Mouse (Mus musculus): ENCODE results near the gene Maoa. TPM values are rescaled to one million over a fixed set of nuclear protein-coding genes. Genes with fewer than 3 reads are reported as not detected.
A peak's percentile ranks its signal among the peaks of the same experiment; 100 is the strongest.

The Maoa gene
- polyA plus RNA-seq (2014; fragmentation: Nextera tagmentation; extraction: Ambion mirVana): 8.4 and 10.8 TPM in 2 replicates

DNA sequence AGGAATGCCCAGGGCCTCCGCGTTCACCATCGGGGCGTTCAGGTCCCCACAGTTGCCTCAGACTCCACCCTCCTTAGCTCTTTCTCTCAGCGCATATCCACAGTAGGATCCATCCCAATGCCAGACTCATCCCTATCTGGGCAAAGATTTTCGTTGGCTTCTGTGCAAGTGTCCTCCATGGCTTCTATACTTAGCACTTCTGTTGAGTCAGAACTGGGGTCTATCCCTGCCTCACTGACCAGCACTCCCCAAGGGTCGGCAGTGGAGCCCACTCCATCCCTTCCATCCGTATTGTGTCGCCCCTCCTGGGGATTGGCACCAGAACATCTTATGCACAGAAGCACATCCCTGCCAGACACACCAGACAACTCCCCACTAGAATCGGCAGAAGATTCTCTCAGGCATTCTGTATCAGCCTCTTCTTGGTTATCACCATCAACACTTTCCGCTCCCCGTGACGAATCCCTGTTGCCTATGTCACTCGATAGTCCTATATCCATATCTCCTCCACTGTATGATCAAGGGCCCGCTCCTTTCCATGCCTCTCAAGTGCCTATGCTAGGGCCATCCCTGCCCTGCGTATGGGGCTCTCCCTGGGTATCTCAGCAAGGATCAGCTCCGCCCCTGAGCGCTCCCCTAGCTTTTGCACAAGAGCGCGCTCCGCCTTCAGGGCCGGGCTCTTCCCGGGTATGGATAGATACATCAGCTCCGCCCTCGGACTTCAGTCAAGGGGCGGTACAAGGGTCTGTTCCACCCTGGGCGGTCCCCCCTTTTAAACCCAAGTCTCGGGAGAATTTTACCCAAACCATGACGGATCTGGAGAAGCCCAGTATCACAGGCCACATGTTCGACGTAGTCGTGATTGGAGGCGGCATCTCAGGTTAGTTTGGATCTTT, at the start of gene Maoa:
Maoa (plus strand) TSS at position 665 of the 896 bp plus-strand sequence.
- ATAC-seq (replicated peaks; ENCODE audit: low FRiP score) (peak; percentile 87), DNase-seq (ENCODE audit: low spot score) (peak; percentile 61)
- no peaks in the 10 kb centered on the region for H3K27me3 ChIP-seq (replicated peaks; ENCODE audit: control insufficient read depth, insufficient read depth, low read length)
- H3K36me3 ChIP-seq (ENCODE audit: control insufficient read depth, insufficient read depth, low read length): no peaks in the 10 kb centered on the region
- H3K4me2 ChIP-seq: peak within 1 kb of the TSS; percentile 83
- 12% methylated on average over 33 of the region's 33 CpGs for WGBS
- H3K27ac ChIP-seq (ENCODE audit: low read depth, low read length): peak within 1 kb of the TSS; percentile 58
- H3K9ac ChIP-seq (ENCODE audit: low read depth, low read length): peak within 1 kb of the TSS; percentile 62
- H3K4me3 ChIP-seq (ENCODE audit: low read depth, low read length): peak within 1 kb of the TSS; percentile 56
- no peaks in the 10 kb centered on the region for H3K4me1 ChIP-seq (replicated peaks; ENCODE audit: control insufficient read depth, insufficient read depth, low read length)
- H3K9me3 ChIP-seq (ENCODE audit: control insufficient read depth, low read length): no peaks in the 10 kb centered on the region

DNA sequence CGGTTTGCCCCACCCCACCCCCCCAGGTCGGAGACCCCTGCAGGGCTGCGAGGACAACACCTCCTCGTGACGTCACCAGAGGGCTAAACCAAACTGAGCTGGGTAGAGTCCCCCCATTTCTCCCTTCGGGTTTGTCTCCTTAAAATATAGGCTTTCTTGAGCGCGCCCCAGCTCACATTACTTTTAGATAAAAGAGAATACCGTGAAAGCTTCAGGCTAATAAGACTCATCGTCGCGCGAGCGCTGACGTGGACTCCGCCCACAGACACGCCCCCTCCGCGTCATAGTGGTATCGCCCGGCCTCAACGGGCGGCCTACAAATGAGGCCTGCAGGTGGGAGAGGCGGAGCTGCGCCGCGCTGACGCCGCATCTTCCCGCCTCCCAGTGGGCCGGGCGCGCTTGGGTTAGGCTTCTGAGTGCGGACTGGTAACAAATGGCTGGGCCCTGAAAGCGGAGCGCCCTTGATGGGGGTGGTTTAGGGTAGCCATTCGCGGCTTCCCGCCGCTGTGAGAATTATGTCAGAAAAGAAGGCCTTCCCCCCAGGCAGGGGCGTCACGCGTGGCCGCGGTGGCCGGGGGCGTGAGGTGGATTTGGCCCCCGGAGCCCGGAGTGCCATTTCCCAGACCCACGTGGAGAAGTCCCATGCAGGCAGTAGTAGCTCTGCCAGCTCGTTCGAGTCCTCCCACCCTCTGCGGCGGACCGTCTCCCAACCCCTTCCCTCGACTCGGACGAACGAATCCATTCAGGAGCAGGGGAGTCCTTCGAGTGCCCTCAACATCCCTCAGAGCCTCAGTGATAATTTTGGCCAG, 1.1 kb upstream of the Maoa start:
- Histone ChIP-seq H3K27me3 (replicated peaks; ENCODE audit: control insufficient read depth, insufficient read depth, low read length) (no peaks in the 10 kb centered on the region), H3K4me1 (replicated peaks; ENCODE audit: control insufficient read depth, insufficient read depth, low read length) (no peaks in the 10 kb centered on the region), H3K4me3 (ENCODE audit: low read depth, low read length) (peak overlapping the region; percentile 56), H3K4me2 (peak overlapping the region; percentile 83), H3K9me3 (ENCODE audit: control insufficient read depth, low read length) (no peaks in the 10 kb centered on the region), H3K36me3 (ENCODE audit: control insufficient read depth, insufficient read depth, low read length) (no peaks in the 10 kb centered on the region), H3K27ac (ENCODE audit: low read depth, low read length) (peak overlapping the region; percentile 58), H3K9ac (ENCODE audit: low read depth, low read length) (peak overlapping the region; percentile 62)
- WGBS: 11% methylated on average over 54 of the region's 60 CpGs
- ATAC-seq (replicated peaks; ENCODE audit: low FRiP score) (peak; percentile 92), DNase-seq (ENCODE audit: low spot score) (peak; percentile 82)

DNA sequence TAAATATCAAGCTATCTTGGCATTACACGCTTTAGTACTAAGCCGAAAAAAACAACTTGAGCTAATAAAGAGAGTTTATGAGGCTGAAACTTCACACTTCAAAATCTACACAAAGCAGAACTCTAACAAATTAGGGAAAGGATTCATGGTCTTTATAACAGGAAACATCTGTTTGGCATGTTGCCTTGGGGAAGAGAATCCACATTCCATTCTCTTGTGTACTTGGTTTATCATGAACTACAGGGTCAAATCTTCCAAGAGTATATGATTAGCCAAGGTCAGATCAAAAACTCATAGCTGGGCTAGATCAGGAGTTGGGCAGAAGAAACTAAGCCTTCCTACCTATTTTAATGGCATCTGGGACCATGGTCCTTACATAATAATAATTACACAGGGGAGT, 37.0 kb downstream of the Maoa start:
- no peak overlapping the region for H3K4me3 ChIP-seq (ENCODE audit: low read depth, low read length)
- no peaks in the 10 kb centered on the region for H3K9me3 ChIP-seq (ENCODE audit: control insufficient read depth, low read length)
- 78% methylated on average over 2 of the region's 2 CpGs for WGBS
- no peaks in the 10 kb centered on the region for H3K4me1 ChIP-seq (replicated peaks; ENCODE audit: control insufficient read depth, insufficient read depth, low read length)
- H3K4me2 ChIP-seq: no peak overlapping the region
- H3K27ac ChIP-seq (ENCODE audit: low read depth, low read length): no peak overlapping the region
- ATAC-seq (replicated peaks; ENCODE audit: low FRiP score) (no peak), DNase-seq (ENCODE audit: low spot score) (no peak)
- H3K36me3 ChIP-seq (ENCODE audit: control insufficient read depth, insufficient read depth, low read length): no peaks in the 10 kb centered on the region
- no peaks in the 10 kb centered on the region for H3K27me3 ChIP-seq (replicated peaks; ENCODE audit: control insufficient read depth, insufficient read depth, low read length)
- no peak overlapping the region for H3K9ac ChIP-seq (ENCODE audit: low read depth, low read length)

DNA sequence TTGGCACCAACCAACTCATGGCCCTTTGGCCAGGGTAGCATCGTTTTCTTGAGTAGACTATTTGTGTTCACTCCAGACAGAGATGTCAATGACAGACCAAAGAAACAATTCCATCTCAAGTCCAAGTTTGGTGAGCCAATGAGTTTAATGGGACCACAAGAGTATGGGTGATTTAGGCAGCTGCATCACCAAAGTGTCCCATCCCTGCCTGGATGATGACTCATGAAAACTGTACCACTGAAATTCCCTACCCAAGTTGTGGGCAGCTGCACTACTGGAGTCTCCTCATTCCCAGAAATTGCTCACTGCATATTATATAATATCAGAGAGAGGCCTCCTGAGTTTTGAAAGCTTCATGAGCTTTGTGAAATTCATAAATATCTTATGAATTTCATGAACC, 86.6 kb downstream of the Maoa start:
- no peaks in the 10 kb centered on the region for H3K27me3 ChIP-seq (replicated peaks; ENCODE audit: control insufficient read depth, insufficient read depth, low read length)
- no peak overlapping the region for H3K9ac ChIP-seq (ENCODE audit: low read depth, low read length)
- ATAC-seq (replicated peaks; ENCODE audit: low FRiP score): no peak
- no peak for DNase-seq (ENCODE audit: low spot score)
- H3K4me2 ChIP-seq: no peak overlapping the region
- 80% methylated on average over 1 of the region's 1 CpGs for WGBS
- H3K36me3 ChIP-seq (ENCODE audit: control insufficient read depth, insufficient read depth, low read length): no peaks in the 10 kb centered on the region
- no peaks in the 10 kb centered on the region for H3K4me1 ChIP-seq (replicated peaks; ENCODE audit: control insufficient read depth, insufficient read depth, low read length)
- H3K9me3 ChIP-seq (ENCODE audit: control insufficient read depth, low read length): no peaks in the 10 kb centered on the region
- no peak overlapping the region for H3K27ac ChIP-seq (ENCODE audit: low read depth, low read length)
- no peak overlapping the region for H3K4me3 ChIP-seq (ENCODE audit: low read depth, low read length)

DNA sequence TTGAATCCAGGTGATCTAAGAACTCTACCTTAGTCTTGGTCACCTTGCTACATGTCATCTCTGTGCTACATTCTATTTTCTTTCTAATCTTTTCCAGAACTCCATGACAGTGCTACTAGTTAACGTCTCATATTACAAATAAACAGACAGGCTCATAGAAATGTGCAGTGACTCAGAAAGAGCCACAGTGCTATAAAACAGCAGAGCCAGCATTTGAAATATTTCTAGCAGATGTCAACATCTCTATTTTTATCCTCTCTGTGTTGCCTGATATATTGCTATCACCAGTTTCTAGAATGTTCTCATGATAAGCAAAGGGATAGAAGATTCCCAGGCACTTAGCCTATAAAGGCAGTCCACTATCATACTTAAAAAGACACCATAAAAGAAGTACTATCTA, 94.5 kb downstream of the Maoa start:
- Histone ChIP-seq H3K36me3 (ENCODE audit: control insufficient read depth, insufficient read depth, low read length) (no peaks in the 10 kb centered on the region), H3K4me3 (ENCODE audit: low read depth, low read length) (no peak overlapping the region), H3K27ac (ENCODE audit: low read depth, low read length) (no peak overlapping the region), H3K27me3 (replicated peaks; ENCODE audit: control insufficient read depth, insufficient read depth, low read length) (no peaks in the 10 kb centered on the region), H3K4me1 (replicated peaks; ENCODE audit: control insufficient read depth, insufficient read depth, low read length) (no peaks in the 10 kb centered on the region), H3K9me3 (ENCODE audit: control insufficient read depth, low read length) (no peaks in the 10 kb centered on the region), H3K9ac (ENCODE audit: low read depth, low read length) (no peak overlapping the region), H3K4me2 (no peak overlapping the region)
- DNase-seq (ENCODE audit: low spot score): no peak
- ATAC-seq (replicated peaks; ENCODE audit: low FRiP score): no peak
- 60% methylated on average over 1 of the region's 1 CpGs for WGBS

Other genes starting within 250 kb of the Maoa start
- not detected in 2 replicates for gene Cypt1, start 96.8 kb upstream of the Maoa start, polyA plus RNA-seq (2014; fragmentation: Nextera tagmentation; extraction: Ambion mirVana)
- 25.7 and 29.5 TPM in 2 replicates for gene Maob, start 197.7 kb downstream of the Maoa start, polyA plus RNA-seq (2014; fragmentation: Nextera tagmentation; extraction: Ambion mirVana)

Measured in liver, embryonic 11.5 days (tissue).